11 mouse cellular contexts compared by ENCODE assay signal in genomic region chr8:119988087-119988486, GRCm38 (mm10). TPM values are rescaled to one million over a fixed set of nuclear protein-coding genes. Genes with fewer than 3 reads are reported as not detected.
DNase-seq lines count a peak whose midpoint lies in the region.
"Had no signal": no experiment of that assay in that cellular context is flagged by ENCODE, and none has a peak within 500 bp of the region (broad histone marks: within the 10 kb centered on the region; RNA-seq: fewer than 3 reads in every experiment).

No protein-coding gene starts in this region.

- no peak overlapping the region for H3K27ac ChIP-seq in heart, embryonic 10.5 days
- H3K27ac ChIP-seq: liver, embryonic 13.5 days; neural tube, embryonic 15.5 days had no signal

- no peaks in the 10 kb centered on the region for H3K36me3 ChIP-seq in heart, embryonic 10.5 days
- H3K36me3 ChIP-seq: liver, embryonic 13.5 days; neural tube, embryonic 15.5 days had no signal

- H3K4me3 ChIP-seq in heart, embryonic 10.5 days, result no peak overlapping the region
- H3K4me3 ChIP-seq: liver, embryonic 13.5 days; megakaryocyte, embryonic 14.5 days; neural tube, embryonic 15.5 days had no signal

- peak; percentile 94 for DNase-seq in heart, adult 11 months
- no peak for DNase-seq in heart, embryonic 10.5 days (ENCODE audit: low spot score)
- peak; percentile 44 for DNase-seq in 3134 (ENCODE audit: extremely low read depth, insufficient read length, low spot score)
- DNase-seq in adrenal gland, adult 2 months, result peak; percentile 77
- DNase-seq in cerebellum, postnatal 36 days, result peak; percentile 50 to 52
- DNase-seq in liver, result no peak
- no peak for DNase-seq in layer of hippocampus, adult 18-20 months (ENCODE audit: low spot score in 2 of 2)
- no peak for DNase-seq in ovary, postnatal 10 days (ENCODE audit: low spot score)
- DNase-seq: liver, embryonic 13.5 days had no signal

- H3K4me1 ChIP-seq in heart, embryonic 10.5 days, result peaks cover 24% of the 10 kb centered on the region
- H3K4me1 ChIP-seq: liver, embryonic 13.5 days had no signal

- H3K9me3 ChIP-seq in heart, embryonic 10.5 days, result no peaks in the 10 kb centered on the region
- H3K9me3 ChIP-seq: liver, embryonic 13.5 days; megakaryocyte, embryonic 14.5 days; neural tube, embryonic 15.5 days had no signal

- peaks cover 34% of the 10 kb centered on the region for H3K27me3 ChIP-seq in heart, embryonic 10.5 days (ENCODE audit: insufficient read depth, poor library complexity, severe bottlenecking)

- 45% methylated on average over 15 of the region's 15 CpGs for WGBS in heart, embryonic 10.5 days

RNA-seq across cellular contexts. Expression of gene Crispld2, which starts 4.2 kb away (rescaled TPM):
- polyA plus RNA-seq in heart, embryonic 10.5 days (2016; fragmentation: Nextera tagmentation; extraction: Ambion mirVana), result 3.2 and 9.7 TPM in 2 replicates
- total RNA-seq in adrenal gland, adult 2 months (2021), result 10 to 100 TPM; 15.5 to 19.5 TPM
- polyA plus RNA-seq in adrenal gland, adult 2 months (2012; rRNA removed), result 17.6 and 20.4 TPM in 2 replicates
- 1 to 10 TPM; 1.3 to 2.6 TPM for total RNA-seq in layer of hippocampus, adult 18-20 months (2021)

Comparison
In these comparisons a context has a peak if more than half of its experiments do, and no peak if none do; other contexts are left out.
1. DNase-seq: peak in heart, adult 11 months (single experiment), 3134 (single experiment), adrenal gland, adult 2 months (single experiment) and cerebellum, postnatal 36 days (2 of 2); none in heart, embryonic 10.5 days (single experiment), liver (single experiment), layer of hippocampus, adult 18-20 months (0 of 2) and ovary, postnatal 10 days (single experiment).
2. RNA of gene Crispld2, which starts 4.2 kb away (total RNA-seq): 15.5 to 19.5 TPM in adrenal gland, adult 2 months; 1.3 to 2.6 TPM in layer of hippocampus, adult 18-20 months; every median in the first group is over 4 times any median in the second.